Mouse (Mus musculus) testis, postnatal 14 days (tissue): ENCODE data around the gene Arid1b.

Experiments used
- DNase-seq: peaks from one replicate; pipeline ENCODE4 v3.0.0; 2021; ENCODE audit warnings: low spot score

Arid1b gene

GRCm38 (mm10) chr17:5248957-5249656 is 255.0 kb downstream of the Arid1b start:
- DNase-seq: no peak

- no peak for DNase-seq
Observed at GRCm38 (mm10) chr17:5249681-5250180, 255.6 kb downstream of the Arid1b start.

GRCm38 (mm10) chr17:5252436-5252835 is 258.3 kb downstream of the Arid1b start:
- no peak for DNase-seq

- no peak for DNase-seq
Observed at GRCm38 (mm10) chr17:5254717-5255617, 260.8 kb downstream of the Arid1b start.

GRCm38 (mm10) chr17:5255618-5255933 is 261.4 kb downstream of the Arid1b start:
- no peak for DNase-seq

GRCm38 (mm10) chr17:5258978-5259377 is 264.8 kb downstream of the Arid1b start:
- no peak for DNase-seq

GRCm38 (mm10) chr17:5261131-5261651 is 267.1 kb downstream of the Arid1b start:
- DNase-seq: no peak

GRCm38 (mm10) chr17:5261874-5262605 is 267.9 kb downstream of the Arid1b start:
- DNase-seq: no peak

GRCm38 (mm10) chr17:5262788-5263187 is 268.7 kb downstream of the Arid1b start:
- no peak for DNase-seq

- no peak for DNase-seq
Observed at GRCm38 (mm10) chr17:5264783-5265182, 270.7 kb downstream of the Arid1b start.

GRCm38 (mm10) chr17:5265615-5266014 is 271.5 kb downstream of the Arid1b start:
- no peak for DNase-seq

GRCm38 (mm10) chr17:5267747-5268146 is 273.6 kb downstream of the Arid1b start:
- no peak for DNase-seq

GRCm38 (mm10) chr17:5269302-5269701 is 275.2 kb downstream of the Arid1b start:
- no peak for DNase-seq

- DNase-seq: no peak
Observed at GRCm38 (mm10) chr17:5269774-5270173, 275.6 kb downstream of the Arid1b start.

GRCm38 (mm10) chr17:5270823-5271222 is 276.7 kb downstream of the Arid1b start:
- no peak for DNase-seq

GRCm38 (mm10) chr17:5273118-5273517 is 279.0 kb downstream of the Arid1b start:
- DNase-seq: no peak

GRCm38 (mm10) chr17:5273685-5274084 is 279.6 kb downstream of the Arid1b start:
- DNase-seq: no peak

GRCm38 (mm10) chr17:5274429-5274828 is 280.3 kb downstream of the Arid1b start:
- DNase-seq: no peak

- DNase-seq: no peak
Observed at GRCm38 (mm10) chr17:5275749-5276148, 281.6 kb downstream of the Arid1b start.

- no peak for DNase-seq
Observed at GRCm38 (mm10) chr17:5277137-5277871, 283.2 kb downstream of the Arid1b start.

GRCm38 (mm10) chr17:5280499-5281053 is 286.4 kb downstream of the Arid1b start:
- no peak for DNase-seq
